Mouse (Mus musculus) midbrain, embryonic 14.5 days (tissue): Measurements from ENCODE around the gene Sct. TPM values are rescaled to one million over a fixed set of nuclear protein-coding genes. Genes with fewer than 3 reads are reported as not detected.
A peak's percentile ranks its signal among the peaks of the same experiment; 100 is the strongest.
"Not testable (repeated sequence)": the region's sequence is repeated elsewhere in the genome, so short reads cannot be mapped to it uniquely, and the experiment has no call there.

ENCODE experiments used
- ATAC-seq: fragments of 200-750 bp; cut with Nextera tagmentation; 2 replicates; pipeline ENCODE4 v1.8.0; 2017; ENCODE audit warnings: moderate number of reproducible peaks, moderate library complexity; ENCODE audit not compliant: low FRiP score, low TSS enrichment
- DNase-seq: peaks from one replicate; pipeline ENCODE4 v3.0.0-alpha.2; 2015
- H3K27ac ChIP-seq: fragments of 300-500 bp; sonication (generic); replicated peaks from 2 replicates; pipeline ENCODE4 v1.5.1; 2014; ENCODE audit warnings: mild to moderate bottlenecking, low read depth, low read length, moderate library complexity
- H3K27me3 ChIP-seq: fragments of 300-500 bp; sonication (generic); 2 replicates; pipeline ENCODE4 v1.6.1; 2014; ENCODE audit warnings: low read length, control low read depth, mixed read lengths; ENCODE audit not compliant: control insufficient read depth, insufficient read depth
- H3K36me3 ChIP-seq: fragments of 300-500 bp; sonication (generic); 2 replicates; pipeline ENCODE4 v1.6.1; 2014; ENCODE audit warnings: low read length, control low read depth; ENCODE audit not compliant: control insufficient read depth, insufficient read depth
- H3K4me1 ChIP-seq: fragments of 300-500 bp; sonication (generic); 2 replicates; pipeline ENCODE4 v1.6.1; 2014; ENCODE audit warnings: mild to moderate bottlenecking, antibody characterized with exemption, low read length, control low read depth; ENCODE audit not compliant: control insufficient read depth, insufficient read depth
- H3K4me2 ChIP-seq: fragments of 300-500 bp; sonication (generic); 2 replicates; pipeline ENCODE4 v1.6.1; 2014; ENCODE audit warnings: mild to moderate bottlenecking, low read length, moderate library complexity
- H3K4me3 ChIP-seq: fragments of 300-500 bp; sonication (generic); replicated peaks from 2 replicates; pipeline ENCODE4 v1.5.1; 2014; ENCODE audit warnings: low read depth, low read length
- H3K9ac ChIP-seq: fragments of 300-500 bp; sonication (generic); replicated peaks from 2 replicates; pipeline ENCODE4 v1.6.1; 2014; ENCODE audit warnings: mild to moderate bottlenecking, low read length, moderate library complexity
- H3K9me3 ChIP-seq: fragments of 300-500 bp; sonication (generic); 2 replicates; pipeline ENCODE4 v1.6.1; 2016; ENCODE audit warnings: low read length, control low read depth, mixed read lengths; ENCODE audit not compliant: control insufficient read depth
- WGBS: fragments of 180-500 bp; shearing (Covaris S2); extraction: QIAGEN DNeasy Blood & Tissue Kit; methylation state at CpG from one replicate; pipeline ENCODE4 v1.1.7; 2014; 5-methylcytosine and 5-hydroxymethylcytosine counted together
- polyA plus RNA-seq: library from polyadenylated mRNA; unstranded; fragments of >200 nt; fragmentation: Nextera tagmentation; extraction: Ambion mirVana; gene quantifications from 2 replicates; pipeline ENCODE4 v1.2.1, GENCODE M21; 2014

Sct gene
- polyA plus RNA-seq, 1 experiment from 2014 or later, result 1.3 TPM

DNA sequence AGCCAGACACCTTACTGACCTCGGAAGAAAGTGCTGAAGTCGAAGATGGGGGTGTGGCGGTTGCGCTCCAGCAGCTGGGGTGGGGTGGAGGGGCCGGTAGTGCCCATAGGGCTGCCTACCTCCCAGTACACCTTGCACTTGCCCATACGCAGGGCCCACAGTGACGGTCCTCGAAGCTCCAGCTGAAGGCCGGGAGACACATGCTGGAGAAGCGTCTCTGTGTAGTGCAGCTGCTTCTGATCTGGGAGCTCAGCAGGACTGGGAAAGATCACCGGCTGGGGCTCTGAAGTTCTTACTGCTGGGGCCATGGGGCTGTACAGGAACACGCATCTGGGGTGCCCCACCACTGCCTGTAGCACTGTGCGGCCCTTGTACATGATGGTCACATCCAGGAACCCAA, 15.3 kb downstream of the Sct start:
- Histone ChIP-seq H3K27ac (no peak overlapping the region), H3K9ac (no peak overlapping the region), H3K36me3 (peaks cover 57% of the 10 kb centered on the region), H3K9me3 (no peaks in the 10 kb centered on the region), H3K4me2 (no peak overlapping the region), H3K4me1 (0 out of 2 replicates have a peak, but pooled peaks cover 3% of the 10 kb centered on the region), H3K4me3 (no peak overlapping the region), H3K27me3 (no peaks in the 10 kb centered on the region)
- no peak for DNase-seq
- ATAC-seq, result no peak
- WGBS, result 88% methylated on average over 13 of the region's 13 CpGs

DNA sequence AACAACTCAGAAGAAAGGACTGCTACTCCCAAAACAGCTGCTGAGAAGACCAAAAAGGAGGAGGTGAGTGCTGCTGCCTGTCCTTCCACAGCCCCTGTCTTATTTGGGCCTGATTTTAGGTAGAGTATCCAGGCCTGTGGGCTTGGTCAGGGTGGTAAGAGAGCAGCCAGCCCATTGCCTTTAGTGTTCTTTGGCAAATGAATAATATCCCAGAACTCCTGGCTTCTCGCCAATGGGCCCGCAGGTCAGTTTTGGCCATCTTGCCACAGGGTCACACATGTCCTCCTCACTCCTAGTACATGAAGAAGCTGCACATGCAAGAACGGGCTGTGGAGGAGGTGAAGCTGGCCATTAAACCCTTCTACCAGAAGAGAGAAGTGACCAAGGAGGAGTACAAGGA, 17.5 kb downstream of the Sct start:
- ATAC-seq, result no peak
- H3K27me3 ChIP-seq, result no peaks in the 10 kb centered on the region
- no peak overlapping the region for H3K4me2 ChIP-seq
- DNase-seq, result no peak
- no peak overlapping the region for H3K4me3 ChIP-seq
- H3K36me3 ChIP-seq, result peaks cover 79% of the 10 kb centered on the region
- no peaks in the 10 kb centered on the region for H3K9me3 ChIP-seq
- no peak overlapping the region for H3K27ac ChIP-seq
- no peak overlapping the region for H3K9ac ChIP-seq
- 0 out of 2 replicates have a peak, but pooled peaks cover 3% of the 10 kb centered on the region for H3K4me1 ChIP-seq
- WGBS, result 93% methylated on average over 3 of the region's 3 CpGs

DNA sequence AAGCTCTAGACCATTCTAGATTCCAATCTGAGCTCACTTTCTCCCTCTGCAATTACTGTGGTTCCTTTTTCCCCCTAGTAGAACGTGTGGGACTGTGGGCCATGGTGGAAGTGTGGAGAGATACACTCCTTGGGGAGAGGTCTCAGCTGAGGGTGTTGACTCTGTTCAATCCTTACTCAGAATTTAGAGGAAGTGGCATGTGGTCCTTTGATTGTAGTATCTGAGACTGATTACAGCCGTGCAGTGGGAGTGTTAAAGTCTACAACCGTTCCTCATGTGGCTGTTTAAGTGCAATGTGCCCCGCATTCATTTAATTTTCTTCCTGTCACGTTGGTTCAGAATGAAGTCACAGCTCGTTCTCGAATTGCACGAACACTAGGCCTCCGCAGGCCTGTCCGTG, 22.8 kb downstream of the Sct start:
- WGBS, result 96% methylated on average over 10 of the region's 10 CpGs
- Histone ChIP-seq H3K4me3 (no peak overlapping the region), H3K4me2 (no peak overlapping the region), H3K9ac (no peak overlapping the region), H3K9me3 (no peaks in the 10 kb centered on the region), H3K27me3 (no peaks in the 10 kb centered on the region), H3K36me3 (peaks cover 92% of the 10 kb centered on the region), H3K4me1 (no peaks in the 10 kb centered on the region), H3K27ac (no peak overlapping the region)
- DNase-seq, result no peak
- no peak for ATAC-seq

DNA sequence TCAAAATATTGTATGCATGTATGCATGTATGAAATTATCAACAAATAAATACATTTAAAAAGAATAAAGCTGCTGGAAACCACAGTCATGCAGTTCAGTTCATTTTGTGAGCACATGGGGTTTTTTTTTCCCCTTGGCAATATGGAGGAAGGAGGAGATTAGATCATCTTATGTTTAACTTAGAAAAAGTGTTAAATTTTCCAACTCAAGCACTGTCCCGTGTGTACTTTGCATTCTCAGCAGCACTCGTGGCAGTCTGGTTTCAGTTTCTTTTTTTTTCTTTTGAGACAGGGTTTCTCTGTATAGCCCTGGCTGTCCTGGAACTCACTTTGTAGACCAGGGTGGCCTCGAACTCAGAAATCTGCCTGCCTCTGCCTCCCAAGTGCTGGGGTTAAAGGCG, 28.4 kb downstream of the Sct start:
- ATAC-seq, DNase-seq, H3K4me3 ChIP-seq, H3K9ac ChIP-seq, H3K4me1 ChIP-seq, H3K27me3 ChIP-seq, H3K27ac ChIP-seq, H3K9me3 ChIP-seq, H3K4me2 ChIP-seq: not testable (repeated sequence)
- 90% methylated on average over 4 of the region's 4 CpGs for WGBS
- peaks cover 91% of the 10 kb centered on the region for H3K36me3 ChIP-seq

GRCm38 (mm10) chr7:141231551-141231950, 47.4 kb downstream of the Sct start:
- no peak overlapping the region for H3K4me3 ChIP-seq
- peaks cover 59% of the 10 kb centered on the region for H3K36me3 ChIP-seq
- H3K9ac ChIP-seq, result no peak overlapping the region
- H3K27ac ChIP-seq, result no peak overlapping the region
- 90% methylated on average over 9 of the region's 10 CpGs for WGBS
- DNase-seq (no peak), ATAC-seq (no peak)
- H3K4me1 ChIP-seq, result peaks cover 11% of the 10 kb centered on the region
- H3K9me3 ChIP-seq, result no peaks in the 10 kb centered on the region
- H3K27me3 ChIP-seq, result no peaks in the 10 kb centered on the region
- H3K4me2 ChIP-seq, result no peak overlapping the region

DNA sequence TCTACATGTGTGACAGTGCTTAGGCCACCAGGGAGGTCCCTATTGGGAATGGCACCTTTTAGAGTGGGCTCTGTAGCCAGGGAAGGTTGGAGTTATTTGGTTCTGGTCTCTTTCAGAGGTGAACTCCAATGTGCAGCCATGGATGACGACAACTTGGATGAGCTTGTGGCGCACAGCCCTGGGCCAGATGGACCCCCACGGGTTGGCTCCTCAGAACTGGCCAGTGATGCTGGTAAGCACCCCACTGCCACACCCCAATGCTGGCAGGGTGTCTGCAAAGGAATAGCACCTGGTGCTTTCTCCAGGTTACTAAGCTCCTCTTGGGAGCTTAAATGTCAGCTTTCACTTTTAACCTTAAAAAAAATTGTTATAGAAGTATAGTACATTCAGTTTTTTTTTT, 47.8 kb downstream of the Sct start:
- Histone ChIP-seq H3K4me2 (no peak overlapping the region), H3K27me3 (no peaks in the 10 kb centered on the region), H3K9ac (no peak overlapping the region), H3K36me3 (peaks cover 56% of the 10 kb centered on the region), H3K4me1 (peaks cover 11% of the 10 kb centered on the region), H3K4me3 (no peak overlapping the region), H3K9me3 (no peaks in the 10 kb centered on the region), H3K27ac (no peak overlapping the region)
- WGBS, result 96% methylated on average over 3 of the region's 3 CpGs
- ATAC-seq (no peak), DNase-seq (no peak)

DNA sequence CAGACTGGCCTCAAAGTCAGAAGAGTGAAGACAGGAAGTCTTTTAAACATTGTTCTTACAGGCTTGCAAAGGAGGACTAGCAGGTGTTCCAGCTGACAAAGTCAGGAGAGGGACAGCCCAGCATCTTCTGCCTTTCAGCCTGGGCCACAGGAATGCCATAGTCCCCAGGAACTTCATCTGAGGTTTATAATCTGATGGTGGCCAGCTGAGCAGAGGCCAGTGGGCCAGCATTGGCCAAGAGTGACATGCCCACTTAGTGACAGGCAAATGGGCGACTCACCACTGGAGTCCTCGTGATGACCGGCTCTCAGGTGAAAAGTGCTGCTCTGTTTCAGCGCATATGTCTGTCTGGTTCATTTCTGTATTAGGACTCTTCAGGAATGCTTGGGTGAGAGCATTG, 48.4 kb downstream of the Sct start:
- H3K27me3 ChIP-seq, result no peaks in the 10 kb centered on the region
- no peak overlapping the region for H3K9ac ChIP-seq
- peaks cover 52% of the 10 kb centered on the region for H3K36me3 ChIP-seq
- no peak overlapping the region for H3K4me3 ChIP-seq
- ATAC-seq (no peak), DNase-seq (no peak)
- H3K4me2 ChIP-seq, result peak overlapping the region; percentile 3; the same call in 1 of the 2 replicates
- peaks cover 11% of the 10 kb centered on the region for H3K4me1 ChIP-seq
- H3K27ac ChIP-seq, result no peak overlapping the region
- no peaks in the 10 kb centered on the region for H3K9me3 ChIP-seq
- WGBS, result 97% methylated on average over 4 of the region's 4 CpGs

GRCm38 (mm10) chr7:141229702-141230101, 49.2 kb downstream of the Sct start:
- Histone ChIP-seq H3K4me1 (peaks cover 11% of the 10 kb centered on the region), H3K4me2 (peak overlapping the region; percentile 96), H3K4me3 (peak overlapping the region; percentile 100), H3K36me3 (peaks cover 44% of the 10 kb centered on the region), H3K27me3 (no peaks in the 10 kb centered on the region), H3K9ac (peak overlapping the region; percentile 88), H3K27ac (no peak overlapping the region), H3K9me3 (no peaks in the 10 kb centered on the region)
- WGBS, result 63% methylated on average over 6 of the region's 6 CpGs
- no peak for ATAC-seq
- DNase-seq, result no peak
